Mouse (Mus musculus): ENCODE data around the gene Nmnat1.
"Not testable (repeated sequence)": the region's sequence is repeated elsewhere in the genome, so short reads cannot be mapped to it uniquely, and the experiment has no call there.

DNA sequence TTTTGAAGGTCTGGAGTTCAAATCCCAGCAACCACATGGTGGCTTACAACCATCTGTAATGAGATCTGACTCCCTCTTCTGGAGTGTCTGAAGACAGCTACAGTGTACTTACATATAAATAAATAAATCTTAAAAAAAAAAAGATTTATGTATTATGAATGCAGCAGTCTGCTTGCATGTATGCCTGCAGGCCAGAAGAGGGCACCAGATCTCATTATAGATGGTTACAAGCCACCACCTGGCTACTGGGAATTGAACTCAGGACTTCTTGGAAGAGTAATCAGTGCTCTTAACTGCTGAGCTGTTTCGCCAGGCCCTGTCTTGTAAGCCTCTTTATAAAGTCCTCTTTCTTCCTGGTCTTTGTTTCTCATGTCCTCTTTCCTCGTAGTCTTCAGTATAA is 24.5 kb downstream of the Nmnat1 start:
- not testable (repeated sequence) for TF ChIP-seq POLR2A (IDR thresholded peaks at IDR 0.05; ENCODE audit: borderline replicate concordance, insufficient read depth, low read length)
- TF ChIP-seq CTCF (IDR thresholded peaks at IDR 0.05; ENCODE audit: borderline replicate concordance, insufficient read depth, low read depth, low read length), result 0 out of 2 replicates have a peak, but pooled peaks have one; percentile 8
